Mouse (Mus musculus): ENCODE data around the gene Itprid1. TPM values are rescaled to one million over a fixed set of nuclear protein-coding genes. Genes with fewer than 3 reads are reported as not detected.

Gene Itprid1
- polyA plus RNA-seq, 1 experiment from 2014 or later, result 0.21 TPM

DNA sequence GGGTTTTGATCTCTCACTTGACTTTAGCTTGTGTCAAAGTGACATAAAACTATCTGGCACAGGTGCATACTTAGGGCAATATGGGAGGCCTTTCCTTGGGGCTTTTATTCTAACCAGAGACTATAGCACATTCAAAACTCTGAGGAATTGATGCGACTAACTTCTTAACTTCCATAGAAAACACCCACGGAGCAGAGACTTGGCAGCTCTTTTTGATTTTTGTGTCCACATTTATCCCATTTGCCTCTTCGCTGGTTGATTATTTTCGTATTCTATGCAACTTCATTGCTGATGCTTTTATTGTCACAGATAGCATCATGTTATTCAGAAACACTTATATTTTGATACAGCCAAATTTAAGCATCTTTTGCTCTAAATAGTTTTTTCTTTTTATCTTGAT, 19.4 kb downstream of the Itprid1 start:
- Histone ChIP-seq H3K27ac (ENCODE audit: low read depth, low read length) (no peak overlapping the region), H3K4me3 (ENCODE audit: low read depth, low read length) (no peak overlapping the region), H3K4me2 (ENCODE audit: low read depth, low read length) (no peak overlapping the region), H3K36me3 (ENCODE audit: control insufficient read depth, insufficient read depth, low read length) (no peaks in the 10 kb centered on the region), H3K4me1 (ENCODE audit: control insufficient read depth, insufficient read depth, low read length) (no peaks in the 10 kb centered on the region), H3K27me3 (ENCODE audit: control insufficient read depth, insufficient read depth, low read length) (no peaks in the 10 kb centered on the region), H3K9me3 (ENCODE audit: control insufficient read depth, low read length) (no peaks in the 10 kb centered on the region), H3K9ac (replicated peaks; ENCODE audit: low read depth, low read length) (no peak overlapping the region)
- no peak for ATAC-seq (ENCODE audit: low read depth)
- WGBS, result 89% methylated on average over 4 of the region's 4 CpGs

DNA sequence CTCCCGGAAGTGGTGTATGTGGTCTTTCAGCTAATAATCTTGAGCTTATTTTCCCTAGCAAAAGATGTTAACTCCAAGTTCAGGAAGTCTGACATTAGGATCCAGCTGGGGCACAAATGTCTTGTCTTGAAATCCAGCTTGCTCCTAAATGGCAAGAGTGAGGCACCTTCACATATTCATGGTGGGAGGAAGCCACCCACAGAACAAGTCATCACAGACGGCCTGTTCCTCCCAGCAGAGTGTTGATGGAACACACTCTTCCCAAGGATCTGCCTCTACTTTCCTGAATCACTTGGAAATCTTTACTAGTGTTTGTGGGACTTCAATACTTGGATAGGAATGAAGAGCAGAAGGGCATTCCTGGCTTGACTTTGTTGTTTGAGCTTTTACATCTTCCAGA, 28.5 kb downstream of the Itprid1 start:
- ATAC-seq (ENCODE audit: low read depth), result no peak
- Histone ChIP-seq H3K27ac (ENCODE audit: low read depth, low read length) (no peak overlapping the region), H3K4me3 (ENCODE audit: low read depth, low read length) (no peak overlapping the region), H3K27me3 (ENCODE audit: control insufficient read depth, insufficient read depth, low read length) (no peaks in the 10 kb centered on the region), H3K9ac (replicated peaks; ENCODE audit: low read depth, low read length) (no peak overlapping the region), H3K36me3 (ENCODE audit: control insufficient read depth, insufficient read depth, low read length) (no peaks in the 10 kb centered on the region), H3K4me2 (ENCODE audit: low read depth, low read length) (no peak overlapping the region), H3K4me1 (ENCODE audit: control insufficient read depth, insufficient read depth, low read length) (no peaks in the 10 kb centered on the region), H3K9me3 (ENCODE audit: control insufficient read depth, low read length) (no peaks in the 10 kb centered on the region)
- 86% methylated on average over 2 of the region's 2 CpGs for WGBS

- WGBS, result 57% methylated on average over 5 of the region's 5 CpGs
- no peaks in the 10 kb centered on the region for H3K9me3 ChIP-seq (ENCODE audit: control insufficient read depth, low read length)
- no peak for ATAC-seq (ENCODE audit: low read depth)
- no peaks in the 10 kb centered on the region for H3K4me1 ChIP-seq (ENCODE audit: control insufficient read depth, insufficient read depth, low read length)
- H3K4me3 ChIP-seq (ENCODE audit: low read depth, low read length), result no peak overlapping the region
- no peak overlapping the region for H3K9ac ChIP-seq (replicated peaks; ENCODE audit: low read depth, low read length)
- H3K4me2 ChIP-seq (ENCODE audit: low read depth, low read length), result no peak overlapping the region
- H3K27ac ChIP-seq (ENCODE audit: low read depth, low read length), result no peak overlapping the region
- no peaks in the 10 kb centered on the region for H3K36me3 ChIP-seq (ENCODE audit: control insufficient read depth, insufficient read depth, low read length)
- no peaks in the 10 kb centered on the region for H3K27me3 ChIP-seq (ENCODE audit: control insufficient read depth, insufficient read depth, low read length)
These were observed 42.8 kb downstream of the Itprid1 start for GRCm38 (mm10) chr6:55879356-55879960.

GRCm38 (mm10) chr6:55880886-55881285, 44.2 kb downstream of the Itprid1 start:
- ATAC-seq (ENCODE audit: low read depth), result no peak
- no peaks in the 10 kb centered on the region for H3K9me3 ChIP-seq (ENCODE audit: control insufficient read depth, low read length)
- no peaks in the 10 kb centered on the region for H3K36me3 ChIP-seq (ENCODE audit: control insufficient read depth, insufficient read depth, low read length)
- WGBS, result 17% methylated on average over 3 of the region's 3 CpGs
- H3K27ac ChIP-seq (ENCODE audit: low read depth, low read length), result no peak overlapping the region
- no peak overlapping the region for H3K9ac ChIP-seq (replicated peaks; ENCODE audit: low read depth, low read length)
- H3K4me3 ChIP-seq (ENCODE audit: low read depth, low read length), result no peak overlapping the region
- no peaks in the 10 kb centered on the region for H3K27me3 ChIP-seq (ENCODE audit: control insufficient read depth, insufficient read depth, low read length)
- H3K4me2 ChIP-seq (ENCODE audit: low read depth, low read length), result no peak overlapping the region
- H3K4me1 ChIP-seq (ENCODE audit: control insufficient read depth, insufficient read depth, low read length), result no peaks in the 10 kb centered on the region

- H3K27ac ChIP-seq (ENCODE audit: low read depth, low read length), result no peak overlapping the region
These were observed 50.9 kb downstream of the Itprid1 start for GRCm38 (mm10) chr6:55887598-55887997.

DNA sequence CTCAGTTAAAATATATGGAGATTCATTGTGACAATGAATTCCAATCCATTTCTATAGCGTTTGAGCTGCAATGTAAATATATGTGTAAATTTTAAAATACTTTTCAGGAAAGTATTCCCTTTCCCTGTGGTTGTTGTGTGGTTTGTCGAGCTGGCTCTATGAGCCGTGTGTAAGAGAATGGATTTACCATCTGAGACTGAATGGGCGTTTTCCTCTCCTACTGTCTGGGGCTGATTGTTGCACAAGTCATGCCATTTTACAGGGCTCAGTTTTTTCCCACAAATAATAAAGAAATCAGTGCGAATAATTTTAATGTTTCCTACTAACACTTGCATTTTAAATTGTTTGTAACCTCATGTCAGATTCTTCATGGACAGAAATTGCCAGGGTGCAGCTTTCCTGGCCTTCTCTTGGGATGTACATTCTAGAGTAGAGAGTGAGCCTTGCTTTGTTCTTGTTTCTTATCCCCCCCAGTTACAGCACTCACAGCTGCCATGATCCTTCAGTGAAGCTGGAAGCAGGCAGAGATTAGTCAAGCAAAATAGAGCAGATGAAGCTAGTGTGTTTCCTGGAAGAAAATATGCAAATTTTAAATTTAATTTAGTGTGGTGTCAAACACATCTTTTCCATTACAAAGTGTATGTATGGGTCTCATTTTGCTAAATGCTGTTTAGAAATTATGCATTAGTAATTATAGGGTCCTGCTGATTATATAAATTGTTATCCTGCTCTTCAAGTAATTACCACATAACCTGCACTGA, 65.1 kb downstream of the Itprid1 start:
- Histone ChIP-seq H3K4me3 (ENCODE audit: low read depth, low read length) (no peak overlapping the region), H3K27ac (ENCODE audit: low read depth, low read length) (no peak overlapping the region), H3K4me2 (ENCODE audit: low read depth, low read length) (no peak overlapping the region)

More at GRCm38 (mm10) chr6:55887598-55887997, 50.9 kb downstream of the Itprid1 start:
- H3K27me3 ChIP-seq (ENCODE audit: control insufficient read depth, insufficient read depth, low read length), result no peaks in the 10 kb centered on the region
- 80% methylated on average over 1 of the region's 1 CpGs for WGBS
- H3K9ac ChIP-seq (replicated peaks; ENCODE audit: low read depth, low read length), result no peak overlapping the region
- no peaks in the 10 kb centered on the region for H3K4me1 ChIP-seq (ENCODE audit: control insufficient read depth, insufficient read depth, low read length)
- no peaks in the 10 kb centered on the region for H3K9me3 ChIP-seq (ENCODE audit: control insufficient read depth, low read length)
- no peak overlapping the region for H3K4me3 ChIP-seq (ENCODE audit: low read depth, low read length)
- no peak for ATAC-seq (ENCODE audit: low read depth)
- H3K4me2 ChIP-seq (ENCODE audit: low read depth, low read length), result no peak overlapping the region
- no peaks in the 10 kb centered on the region for H3K36me3 ChIP-seq (ENCODE audit: control insufficient read depth, insufficient read depth, low read length)

DNA sequence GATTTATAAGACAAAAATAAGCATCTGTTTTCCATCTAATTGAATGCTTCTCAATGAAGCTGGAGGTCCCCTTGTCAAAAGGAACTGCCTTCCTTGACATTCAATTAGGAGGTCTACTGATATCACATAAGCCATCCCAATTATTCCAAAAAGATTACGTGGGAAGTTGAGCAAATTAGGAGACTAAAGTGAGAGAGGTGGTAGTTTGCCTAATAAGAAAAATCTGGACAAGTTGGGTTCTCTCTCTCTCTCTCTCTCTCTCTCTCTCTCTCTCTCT, 65.6 kb downstream of the Itprid1 start:
- Histone ChIP-seq H3K27ac (ENCODE audit: low read depth, low read length) (no peak overlapping the region), H3K4me1 (ENCODE audit: control insufficient read depth, insufficient read depth, low read length) (no peaks in the 10 kb centered on the region), H3K4me3 (ENCODE audit: low read depth, low read length) (no peak overlapping the region), H3K9ac (replicated peaks; ENCODE audit: low read depth, low read length) (no peak overlapping the region), H3K27me3 (ENCODE audit: control insufficient read depth, insufficient read depth, low read length) (no peaks in the 10 kb centered on the region), H3K36me3 (ENCODE audit: control insufficient read depth, insufficient read depth, low read length) (no peaks in the 10 kb centered on the region), H3K9me3 (ENCODE audit: control insufficient read depth, low read length) (no peaks in the 10 kb centered on the region), H3K4me2 (ENCODE audit: low read depth, low read length) (no peak overlapping the region)
- WGBS, result 48% methylated on average over 1 of the region's 1 CpGs
- no peak for ATAC-seq (ENCODE audit: low read depth)

More for the DNA sequence above, 65.1 kb downstream of the Itprid1 start:
- H3K9me3 ChIP-seq (ENCODE audit: control insufficient read depth, low read length), result no peaks in the 10 kb centered on the region
- ATAC-seq (ENCODE audit: low read depth), result no peak
- H3K36me3 ChIP-seq (ENCODE audit: control insufficient read depth, insufficient read depth, low read length), result no peaks in the 10 kb centered on the region
- H3K9ac ChIP-seq (replicated peaks; ENCODE audit: low read depth, low read length), result no peak overlapping the region
- WGBS, result 80% methylated on average over 5 of the region's 5 CpGs
- no peaks in the 10 kb centered on the region for H3K4me1 ChIP-seq (ENCODE audit: control insufficient read depth, insufficient read depth, low read length)
- no peaks in the 10 kb centered on the region for H3K27me3 ChIP-seq (ENCODE audit: control insufficient read depth, insufficient read depth, low read length)

- no peaks in the 10 kb centered on the region for H3K36me3 ChIP-seq (ENCODE audit: control insufficient read depth, insufficient read depth, low read length)
- no peak for ATAC-seq (ENCODE audit: low read depth)
- H3K4me3 ChIP-seq (ENCODE audit: low read depth, low read length), result no peak overlapping the region
- H3K9ac ChIP-seq (replicated peaks; ENCODE audit: low read depth, low read length), result no peak overlapping the region
- H3K4me2 ChIP-seq (ENCODE audit: low read depth, low read length), result no peak overlapping the region
- H3K27me3 ChIP-seq (ENCODE audit: control insufficient read depth, insufficient read depth, low read length), result no peaks in the 10 kb centered on the region
- peaks cover 5% of the 10 kb centered on the region for H3K4me1 ChIP-seq (ENCODE audit: control insufficient read depth, insufficient read depth, low read length)
- WGBS, result 77% methylated on average over 5 of the region's 5 CpGs
- H3K9me3 ChIP-seq (ENCODE audit: control insufficient read depth, low read length), result no peaks in the 10 kb centered on the region
- peak overlapping the region; percentile 66; the same call in 1 of the 2 replicates for H3K27ac ChIP-seq (ENCODE audit: low read depth, low read length)
These were observed 82.5 kb downstream of the Itprid1 start for GRCm38 (mm10) chr6:55919206-55919605.

GRCm38 (mm10) chr6:55920282-55920720, 83.6 kb downstream of the Itprid1 start:
- 30% methylated on average over 3 of the region's 3 CpGs for WGBS
- peak; percentile 91 for ATAC-seq (ENCODE audit: low read depth)
- no peaks in the 10 kb centered on the region for H3K27me3 ChIP-seq (ENCODE audit: control insufficient read depth, insufficient read depth, low read length)
- no peaks in the 10 kb centered on the region for H3K9me3 ChIP-seq (ENCODE audit: control insufficient read depth, low read length)
- H3K4me3 ChIP-seq (ENCODE audit: low read depth, low read length), result no peak overlapping the region
- no peaks in the 10 kb centered on the region for H3K36me3 ChIP-seq (ENCODE audit: control insufficient read depth, insufficient read depth, low read length)
- H3K4me1 ChIP-seq (ENCODE audit: control insufficient read depth, insufficient read depth, low read length), result peaks cover 5% of the 10 kb centered on the region
- H3K4me2 ChIP-seq (ENCODE audit: low read depth, low read length), result peak overlapping the region; percentile 11; the same call in 1 of the 2 replicates
- no peak overlapping the region for H3K9ac ChIP-seq (replicated peaks; ENCODE audit: low read depth, low read length)
- peak overlapping the region; percentile 83 for H3K27ac ChIP-seq (ENCODE audit: low read depth, low read length)

All from neural tube, embryonic 14.5 days (tissue).